Comparison of ENCODE assay signal across 24 mouse cellular contexts in genomic region chr5:34999281-34999680, GRCm38 (mm10). TPM values are rescaled to one million over a fixed set of nuclear protein-coding genes. Genes with fewer than 3 reads are reported as not detected.
A peak's percentile ranks its signal among the peaks of the same experiment; 100 is the strongest.
DNase-seq lines count a peak whose midpoint lies in the region; ATAC-seq and TF ChIP-seq lines count a peak whose summit lies in the region.
"Had no signal": no experiment of that assay in that cellular context is flagged by ENCODE, and none has a peak within 500 bp of the region (broad histone marks: within the 10 kb centered on the region; RNA-seq: fewer than 3 reads in every experiment).

No protein-coding gene starts in this region.

- 0 out of 2 replicates have a peak overlapping the region, but pooled peaks have one; percentile 25 for H3K27ac ChIP-seq in forebrain, embryonic 12.5 days
- no peak overlapping the region for H3K27ac ChIP-seq in forebrain, embryonic 14.5 days (ENCODE audit: low read depth, low read length)
- H3K27ac ChIP-seq in midbrain, postnatal 0 days (ENCODE audit: low read depth, low read length), result peak overlapping the region; percentile 14; the same call in 1 of the 2 replicates
- H3K27ac ChIP-seq in midbrain, embryonic 16.5 days (ENCODE audit: low read length), result no peak overlapping the region
- H3K27ac ChIP-seq in embryonic facial prominence, embryonic 13.5 days, result peak overlapping the region; percentile 80
- H3K27ac ChIP-seq in stomach, embryonic 16.5 days (ENCODE audit: low read length), result peak overlapping the region; percentile 88
- H3K27ac ChIP-seq: hindbrain, embryonic 12.5 days; kidney, embryonic 15.5 days; liver, embryonic 12.5 days; midbrain, embryonic 15.5 days had no signal

- no peak overlapping the region for H3K4me2 ChIP-seq in forebrain, embryonic 12.5 days
- no peak overlapping the region for H3K4me2 ChIP-seq in forebrain, embryonic 14.5 days (ENCODE audit: low read length)
- no peak overlapping the region for H3K4me2 ChIP-seq in midbrain, postnatal 0 days (ENCODE audit: low read depth, low read length, poor library complexity, severe bottlenecking)
- no peak overlapping the region for H3K4me2 ChIP-seq in midbrain, embryonic 16.5 days (ENCODE audit: low read length)
- H3K4me2 ChIP-seq in embryonic facial prominence, embryonic 13.5 days, result peak overlapping the region; percentile 24; the same call in 1 of the 2 replicates
- no peak overlapping the region for H3K4me2 ChIP-seq in stomach, embryonic 16.5 days (ENCODE audit: low read depth, low read length)
- H3K4me2 ChIP-seq: heart, embryonic 12.5 days; hindbrain, embryonic 12.5 days; kidney, embryonic 15.5 days; liver, embryonic 12.5 days; midbrain, embryonic 15.5 days had no signal

- H3K9ac ChIP-seq in forebrain, embryonic 12.5 days, result no peak overlapping the region
- H3K9ac ChIP-seq in forebrain, embryonic 14.5 days (ENCODE audit: low read length), result no peak overlapping the region
- no peak overlapping the region for H3K9ac ChIP-seq in midbrain, postnatal 0 days (replicated peaks; ENCODE audit: low read length, poor library complexity, severe bottlenecking)
- no peak overlapping the region for H3K9ac ChIP-seq in midbrain, embryonic 16.5 days (ENCODE audit: low read depth, low read length)
- no peak overlapping the region for H3K9ac ChIP-seq in embryonic facial prominence, embryonic 13.5 days
- H3K9ac ChIP-seq in stomach, embryonic 16.5 days (ENCODE audit: low read length), result no peak overlapping the region
- H3K9ac ChIP-seq: heart, embryonic 12.5 days; hindbrain, embryonic 12.5 days; kidney, embryonic 15.5 days; liver, embryonic 12.5 days; midbrain, embryonic 15.5 days had no signal

- H3K4me3 ChIP-seq in forebrain, embryonic 12.5 days (replicated peaks), result no peak overlapping the region
- no peak overlapping the region for H3K4me3 ChIP-seq in forebrain, embryonic 14.5 days (ENCODE audit: low read depth, low read length)
- H3K4me3 ChIP-seq in midbrain, postnatal 0 days (ENCODE audit: low read depth, low read length), result no peak overlapping the region
- H3K4me3 ChIP-seq in midbrain, embryonic 16.5 days (ENCODE audit: low read depth, low read length), result no peak overlapping the region
- no peak overlapping the region for H3K4me3 ChIP-seq in embryonic facial prominence, embryonic 13.5 days
- H3K4me3 ChIP-seq in stomach, embryonic 16.5 days (replicated peaks; ENCODE audit: low read length), result no peak overlapping the region
- H3K4me3 ChIP-seq: heart, embryonic 12.5 days; hindbrain, embryonic 12.5 days; kidney, embryonic 15.5 days; liver, embryonic 12.5 days; megakaryocyte, embryonic 14.5 days; midbrain, embryonic 15.5 days had no signal

- no peak for DNase-seq in forebrain, embryonic 14.5 days (ENCODE audit: low spot score)
- no peak for DNase-seq in midbrain, postnatal 0 days (ENCODE audit: low spot score)
- no peak for DNase-seq in frontal cortex, postnatal 14 days (ENCODE audit: low spot score in 2 of 2)
- DNase-seq: adrenal gland, postnatal 14 days; cerebellum, adult 9-11 months; heart, adult 11 months; heart, postnatal 14 days; kidney, postnatal 4 days; lung, adult 2 months; retina, postnatal 1 day; thymus, postnatal 36 days had no signal

- peaks cover 9% of the 10 kb centered on the region; the same call in 1 of the 2 replicates for H3K4me1 ChIP-seq in forebrain, embryonic 12.5 days
- 0 out of 2 replicates have a peak, but pooled peaks cover 2% of the 10 kb centered on the region for H3K4me1 ChIP-seq in forebrain, embryonic 14.5 days (ENCODE audit: control insufficient read depth, insufficient read depth, low read length)
- H3K4me1 ChIP-seq in midbrain, postnatal 0 days (ENCODE audit: insufficient read depth, low read length), result no peaks in the 10 kb centered on the region
- 0 out of 2 replicates have a peak, but pooled peaks cover 3% of the 10 kb centered on the region for H3K4me1 ChIP-seq in midbrain, embryonic 16.5 days (ENCODE audit: control insufficient read depth, insufficient read depth, low read length)
- H3K4me1 ChIP-seq in embryonic facial prominence, embryonic 13.5 days, result peaks cover 37% of the 10 kb centered on the region
- H3K4me1 ChIP-seq in stomach, embryonic 16.5 days (ENCODE audit: control insufficient read depth, insufficient read depth, low read length), result peaks cover 6% of the 10 kb centered on the region

- no peak for TF ChIP-seq CTCF in midbrain, postnatal 0 days (IDR thresholded peaks at IDR 0.05)

- WGBS in forebrain, embryonic 12.5 days, result 86% methylated on average over 6 of the region's 6 CpGs
- WGBS in forebrain, embryonic 14.5 days, result 82% methylated on average over 6 of the region's 6 CpGs
- 81% methylated on average over 6 of the region's 6 CpGs for WGBS in midbrain, postnatal 0 days
- whole genome bisulfite sequencing in midbrain, embryonic 16.5 days, result 78% methylated on average over 6 of the region's 6 CpGs
- 62% methylated on average over 6 of the region's 6 CpGs for WGBS in embryonic facial prominence, embryonic 13.5 days
- 71% methylated on average over 6 of the region's 6 CpGs for WGBS in stomach, embryonic 16.5 days

- no peaks in the 10 kb centered on the region for H3K27me3 ChIP-seq in forebrain, embryonic 12.5 days
- no peaks in the 10 kb centered on the region for H3K27me3 ChIP-seq in forebrain, embryonic 14.5 days (replicated peaks; ENCODE audit: control insufficient read depth, insufficient read depth, low read length)
- no peaks in the 10 kb centered on the region for H3K27me3 ChIP-seq in midbrain, postnatal 0 days (ENCODE audit: insufficient read depth, low read length)
- no peaks in the 10 kb centered on the region for H3K27me3 ChIP-seq in midbrain, embryonic 16.5 days (ENCODE audit: control insufficient read depth, insufficient read depth, low read depth, low read length)
- H3K27me3 ChIP-seq in embryonic facial prominence, embryonic 13.5 days, result no peaks in the 10 kb centered on the region
- H3K27me3 ChIP-seq in stomach, embryonic 16.5 days (ENCODE audit: control insufficient read depth, insufficient read depth, low read length), result no peaks in the 10 kb centered on the region
- H3K27me3 ChIP-seq: heart, embryonic 12.5 days; hindbrain, embryonic 12.5 days; kidney, embryonic 15.5 days; liver, embryonic 12.5 days; megakaryocyte, embryonic 14.5 days; midbrain, embryonic 15.5 days had no signal

- ATAC-seq in forebrain, embryonic 12.5 days (ENCODE audit: low FRiP score), result no peak
- ATAC-seq in forebrain, embryonic 14.5 days, result no peak
- ATAC-seq in midbrain, postnatal 0 days (ENCODE audit: low FRiP score), result no peak
- ATAC-seq in midbrain, embryonic 16.5 days, result no peak
- no peak for ATAC-seq in embryonic facial prominence, embryonic 13.5 days (ENCODE audit: insufficient number of reproducible peaks, insufficient read depth, low FRiP score, low TSS enrichment, low read depth)
- no peak for ATAC-seq in stomach, embryonic 16.5 days (ENCODE audit: insufficient read depth, low FRiP score)
- ATAC-seq: activated CD4-positive, CD25-positive, alpha-beta regulatory T cell, adult 4 months; CD4-positive, CD25-positive, alpha-beta regulatory T cell, adult 4 months; liver, embryonic 12.5 days; midbrain, embryonic 15.5 days had no signal

- no peaks in the 10 kb centered on the region for H3K9me3 ChIP-seq in forebrain, embryonic 12.5 days
- H3K9me3 ChIP-seq in forebrain, embryonic 14.5 days (replicated peaks; ENCODE audit: control insufficient read depth, low read length), result no peaks in the 10 kb centered on the region
- no peaks in the 10 kb centered on the region for H3K9me3 ChIP-seq in midbrain, postnatal 0 days (ENCODE audit: low read length)
- H3K9me3 ChIP-seq in midbrain, embryonic 16.5 days (replicated peaks; ENCODE audit: control insufficient read depth, low read length, poor library complexity, severe bottlenecking), result no peaks in the 10 kb centered on the region
- no peaks in the 10 kb centered on the region for H3K9me3 ChIP-seq in embryonic facial prominence, embryonic 13.5 days
- H3K9me3 ChIP-seq in stomach, embryonic 16.5 days (replicated peaks; ENCODE audit: control insufficient read depth, low read length), result no peaks in the 10 kb centered on the region
- H3K9me3 ChIP-seq: G1E; heart, embryonic 12.5 days; hindbrain, embryonic 12.5 days; kidney, embryonic 15.5 days; liver, embryonic 12.5 days; megakaryocyte, embryonic 14.5 days; midbrain, embryonic 15.5 days had no signal

- H3K36me3 ChIP-seq in forebrain, embryonic 12.5 days (replicated peaks), result peaks cover 5% of the 10 kb centered on the region
- peaks cover 7% of the 10 kb centered on the region; the same call in 1 of the 2 replicates for H3K36me3 ChIP-seq in forebrain, embryonic 14.5 days (ENCODE audit: control insufficient read depth, insufficient read depth, low read length)
- H3K36me3 ChIP-seq in midbrain, postnatal 0 days (ENCODE audit: insufficient read depth, low read length), result no peaks in the 10 kb centered on the region
- no peaks in the 10 kb centered on the region for H3K36me3 ChIP-seq in midbrain, embryonic 16.5 days (ENCODE audit: control insufficient read depth, insufficient read depth, low read length)
- H3K36me3 ChIP-seq in embryonic facial prominence, embryonic 13.5 days, result peaks cover 6% of the 10 kb centered on the region; the same call in 1 of the 2 replicates
- no peaks in the 10 kb centered on the region for H3K36me3 ChIP-seq in stomach, embryonic 16.5 days (ENCODE audit: control insufficient read depth, insufficient read depth, low read length)
- H3K36me3 ChIP-seq: G1E; midbrain, embryonic 15.5 days had no signal

RNA-seq across cellular contexts. Expression of gene Hgfac, which starts 42.0 kb away (rescaled TPM):
- 0.57 and 0.70 TPM in 2 replicates for polyA plus RNA-seq in forebrain, embryonic 12.5 days (2016; fragmentation: Nextera tagmentation; extraction: Ambion mirVana)
- polyA plus RNA-seq in forebrain, embryonic 14.5 days (2014; fragmentation: Nextera tagmentation; extraction: Ambion mirVana), result 0.72 TPM in 1 of 2 replicates, not detected in the other
- total RNA-seq in midbrain, postnatal 0 days (2014; rRNA removed), result 0.11 and 0.71 TPM in 2 replicates
- polyA plus RNA-seq in midbrain, postnatal 0 days (2015; fragmentation: Nextera tagmentation; extraction: Ambion mirVana), result 0.23 TPM in 1 of 2 replicates, not detected in the other
- polyA plus RNA-seq in midbrain, embryonic 16.5 days (2015; fragmentation: Nextera tagmentation; extraction: Ambion mirVana), result 0.16 and 0.31 TPM in 2 replicates
- 1.4 and 3.1 TPM in 2 replicates for polyA plus RNA-seq in embryonic facial prominence, embryonic 13.5 days (2015; fragmentation: Nextera tagmentation; extraction: Ambion mirVana)
- 7.7 and 8.2 TPM in 2 replicates for polyA plus RNA-seq in stomach, embryonic 16.5 days (2015; fragmentation: Nextera tagmentation; extraction: Ambion mirVana)
- polyA plus RNA-seq: G1E had no signal

RNA-seq across cellular contexts. Expression of gene Rgs12, which starts 50.0 kb away (rescaled TPM):
- polyA plus RNA-seq in forebrain, embryonic 12.5 days (2016; fragmentation: Nextera tagmentation; extraction: Ambion mirVana), result 74.9 and 75.4 TPM in 2 replicates
- 37.2 and 37.4 TPM in 2 replicates for polyA plus RNA-seq in forebrain, embryonic 14.5 days (2014; fragmentation: Nextera tagmentation; extraction: Ambion mirVana)
- 54.8 and 60.8 TPM in 2 replicates for total RNA-seq in midbrain, postnatal 0 days (2014; rRNA removed)
- 29.9 and 30.5 TPM in 2 replicates for polyA plus RNA-seq in midbrain, postnatal 0 days (2015; fragmentation: Nextera tagmentation; extraction: Ambion mirVana)
- polyA plus RNA-seq in midbrain, embryonic 16.5 days (2015; fragmentation: Nextera tagmentation; extraction: Ambion mirVana), result 42.3 and 52.9 TPM in 2 replicates
- polyA plus RNA-seq in embryonic facial prominence, embryonic 13.5 days (2015; fragmentation: Nextera tagmentation; extraction: Ambion mirVana), result 48.9 and 50.7 TPM in 2 replicates
- 31.8 and 34.4 TPM in 2 replicates for polyA plus RNA-seq in stomach, embryonic 16.5 days (2015; fragmentation: Nextera tagmentation; extraction: Ambion mirVana)

RNA-seq across cellular contexts. Expression of gene Dok7, which starts 57.3 kb away (rescaled TPM):
- polyA plus RNA-seq in forebrain, embryonic 12.5 days (2016; fragmentation: Nextera tagmentation; extraction: Ambion mirVana), result 0.61 and 0.68 TPM in 2 replicates
- 2.7 and 3.2 TPM in 2 replicates for polyA plus RNA-seq in forebrain, embryonic 14.5 days (2014; fragmentation: Nextera tagmentation; extraction: Ambion mirVana)
- 22.1 and 25.1 TPM in 2 replicates for total RNA-seq in midbrain, postnatal 0 days (2014; rRNA removed)
- polyA plus RNA-seq in midbrain, postnatal 0 days (2015; fragmentation: Nextera tagmentation; extraction: Ambion mirVana), result 10.8 and 11.1 TPM in 2 replicates
- 8.2 and 10.4 TPM in 2 replicates for polyA plus RNA-seq in midbrain, embryonic 16.5 days (2015; fragmentation: Nextera tagmentation; extraction: Ambion mirVana)
- polyA plus RNA-seq in embryonic facial prominence, embryonic 13.5 days (2015; fragmentation: Nextera tagmentation; extraction: Ambion mirVana), result 1.1 and 1.7 TPM in 2 replicates
- 1.9 and 2.0 TPM in 2 replicates for polyA plus RNA-seq in stomach, embryonic 16.5 days (2015; fragmentation: Nextera tagmentation; extraction: Ambion mirVana)
- total RNA-seq: G1E had no signal
- polyA plus RNA-seq: activated CD4-positive, CD25-positive, alpha-beta regulatory T cell, adult 4 months; CD4-positive, CD25-positive, alpha-beta regulatory T cell, adult 4 months; G1E; liver, embryonic 12.5 days had no signal

Comparison
In these comparisons a context has a peak if more than half of its experiments do, and no peak if none do; other contexts are left out.
1. H3K27ac ChIP-seq: peak in forebrain, embryonic 12.5 days (single experiment), midbrain, postnatal 0 days (single experiment), embryonic facial prominence, embryonic 13.5 days (single experiment) and stomach, embryonic 16.5 days (single experiment); none in forebrain, embryonic 14.5 days (single experiment) and midbrain, embryonic 16.5 days (single experiment).